Mouse (Mus musculus) brain, embryonic 14.5 days (tissue): Measurements from ENCODE around the gene Mest. TPM values are rescaled to one million over a fixed set of nuclear protein-coding genes. Genes with fewer than 3 reads are reported as not detected.
A peak's percentile ranks its signal among the peaks of the same experiment; 100 is the strongest.

Source experiments
- DNase-seq: peaks from one replicate; pipeline ENCODE4 v3.0.0-alpha.2; 2011; ENCODE audit warnings: low read depth
- CTCF ChIP-seq: fragments of 200-500 bp; IDR thresholded peaks from 2 replicates; pipeline ENCODE4 v1.5.1; 2012; ENCODE audit warnings: inconsistent platforms, mild to moderate bottlenecking, moderate library complexity, borderline replicate concordance; ENCODE audit not compliant: insufficient read depth, insufficient read length; ENCODE audit errors: extremely low read depth
- POLR2A ChIP-seq: fragments of 200-500 bp; IDR thresholded peaks from 2 replicates; pipeline ENCODE4 v1.6.1; 2012; ENCODE audit warnings: mild to moderate bottlenecking, inconsistent platforms, borderline replicate concordance; ENCODE audit not compliant: poor library complexity, insufficient read depth, insufficient read length, severe bottlenecking; ENCODE audit errors: extremely low read depth
- polyA plus RNA-seq: library from polyadenylated mRNA; depleted of rRNA; stranded (reverse); fragments of >200 nt; gene quantifications from 2 replicates; pipeline ENCODE4 v1.2.3, GENCODE M21; 2012; rRNA removed

Gene Mest
- polyA plus RNA-seq, result 533 and 604 TPM in 2 replicates

GRCm38 (mm10) chr6:30723331-30723730 is at the start of gene Mest:
Gene Mest (plus strand): TSS chr6:30723547.
- no peak for TF ChIP-seq POLR2A
- DNase-seq, result no peak

GRCm38 (mm10) chr6:30673764-30674561 is 49.4 kb upstream of the Mest start:
- TF ChIP-seq POLR2A (no peak), CTCF (no peak)
- DNase-seq, result peak; percentile 88

- DNase-seq, result peak; percentile 84
- TF ChIP-seq CTCF (no peak), POLR2A (no peak)
Observed at GRCm38 (mm10) chr6:30674714-30675280, 48.5 kb upstream of the Mest start.

- TF ChIP-seq CTCF (no peak), POLR2A (no peak)
- peak; percentile 75 for DNase-seq
Observed at GRCm38 (mm10) chr6:30675281-30675771, 48.0 kb upstream of the Mest start.

GRCm38 (mm10) chr6:30676506-30676905 is 46.8 kb upstream of the Mest start:
- DNase-seq, result no peak
- TF ChIP-seq CTCF (no peak), POLR2A (no peak)

- TF ChIP-seq POLR2A (no peak), CTCF (no peak)
- DNase-seq, result no peak
Observed at GRCm38 (mm10) chr6:30677591-30677990, 45.8 kb upstream of the Mest start.

GRCm38 (mm10) chr6:30678482-30678881 is 44.9 kb upstream of the Mest start:
- peak; percentile 86 for DNase-seq
- TF ChIP-seq POLR2A (no peak), CTCF (no peak)

GRCm38 (mm10) chr6:30679567-30679966 is 43.8 kb upstream of the Mest start:
- TF ChIP-seq CTCF, result no peak
- TF ChIP-seq POLR2A, result no peak
- no peak for DNase-seq

- TF ChIP-seq POLR2A, result no peak
- TF ChIP-seq CTCF, result no peak
- no peak for DNase-seq
Observed at GRCm38 (mm10) chr6:30680442-30680841, 42.9 kb upstream of the Mest start.

- DNase-seq, result no peak
- TF ChIP-seq CTCF (no peak), POLR2A (no peak)
Observed at GRCm38 (mm10) chr6:30681935-30682900, 41.1 kb upstream of the Mest start.

GRCm38 (mm10) chr6:30684570-30684969 is 38.8 kb upstream of the Mest start:
- TF ChIP-seq CTCF, result no peak

GRCm38 (mm10) chr6:30687198-30687597 is 36.1 kb upstream of the Mest start:
- no peak for TF ChIP-seq POLR2A
- TF ChIP-seq CTCF, result no peak

More at GRCm38 (mm10) chr6:30684570-30684969, 38.8 kb upstream of the Mest start:
- no peak for DNase-seq

More at GRCm38 (mm10) chr6:30687198-30687597, 36.1 kb upstream of the Mest start:
- DNase-seq, result no peak
